Mouse (Mus musculus) embryo, embryonic 10 days (tissue): Measurements from ENCODE around the gene Tbcb.
"Not testable (repeated sequence)": the region's sequence is repeated elsewhere in the genome, so short reads cannot be mapped to it uniquely, and the experiment has no call there.

Experiments
- DNase-seq: peaks from one replicate; pipeline ENCODE4 v3.0.0-alpha.2; 2015; ENCODE audit warnings: low spot score

Gene Tbcb

GRCm38 (mm10) chr7:30222205-30222604 lies 9.9 kb downstream of the Tbcb start:
- DNase-seq, result no peak

DNA sequence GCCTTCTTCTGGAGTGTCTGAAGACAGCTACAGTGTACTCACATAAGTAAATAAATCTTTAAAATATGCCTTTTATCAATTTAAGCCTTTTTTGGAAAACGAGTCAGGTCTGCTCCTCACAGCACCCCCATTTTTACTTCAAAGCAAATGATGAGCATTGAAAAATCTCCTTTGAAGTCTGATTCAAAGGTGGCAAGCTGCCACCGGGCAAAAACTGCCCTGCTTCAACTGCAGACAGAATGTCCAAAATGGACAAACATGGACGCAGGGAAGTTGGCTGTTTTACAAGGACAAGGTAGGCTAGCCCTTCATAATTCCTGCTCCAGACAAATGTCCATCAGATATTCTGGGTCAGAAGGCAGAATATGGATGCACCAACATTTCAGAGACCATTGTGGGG lies 10.6 kb downstream of the Tbcb start:
- DNase-seq, result no peak

- DNase-seq, result no peak
Measured at GRCm38 (mm10) chr7:30220008-30220356, 12.1 kb downstream of the Tbcb start.

GRCm38 (mm10) chr7:30219293-30220007 lies 12.6 kb downstream of the Tbcb start:
- peak; percentile 79 for DNase-seq

DNA sequence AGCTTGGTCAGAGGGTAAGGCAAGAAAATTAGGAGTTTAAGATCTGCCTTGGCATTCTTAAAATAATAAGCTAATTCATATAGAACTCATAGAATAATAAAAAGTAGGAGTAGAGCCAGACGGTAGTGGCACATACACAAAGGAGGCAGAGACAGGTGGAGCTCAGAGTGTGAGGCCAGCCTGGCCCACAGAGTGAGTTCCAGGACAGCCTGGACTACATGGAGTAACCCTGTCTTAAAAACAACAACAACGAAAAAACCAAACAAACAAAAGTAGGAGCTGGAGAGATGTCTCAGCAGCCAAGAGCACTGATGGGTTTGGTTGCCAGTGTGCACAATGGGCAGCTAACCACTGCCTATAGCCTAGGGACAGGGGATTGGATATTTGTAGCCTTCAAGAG lies 14.8 kb downstream of the Tbcb start:
- no peak for DNase-seq

GRCm38 (mm10) chr7:30216723-30217151 lies 15.3 kb downstream of the Tbcb start:
- DNase-seq, result peak; percentile 97

- DNase-seq, result no peak
Measured at GRCm38 (mm10) chr7:30215875-30216274, 16.2 kb downstream of the Tbcb start.

- no peak for DNase-seq
Measured at GRCm38 (mm10) chr7:30213881-30214280, 18.2 kb downstream of the Tbcb start.

GRCm38 (mm10) chr7:30211025-30211424 lies 21.0 kb downstream of the Tbcb start:
- no peak for DNase-seq

- DNase-seq, result not testable (repeated sequence)
Measured at GRCm38 (mm10) chr7:30206364-30206763, 25.7 kb downstream of the Tbcb start.

- peak; percentile 85 for DNase-seq
Measured at GRCm38 (mm10) chr7:30205383-30205782, 26.7 kb downstream of the Tbcb start.

DNA sequence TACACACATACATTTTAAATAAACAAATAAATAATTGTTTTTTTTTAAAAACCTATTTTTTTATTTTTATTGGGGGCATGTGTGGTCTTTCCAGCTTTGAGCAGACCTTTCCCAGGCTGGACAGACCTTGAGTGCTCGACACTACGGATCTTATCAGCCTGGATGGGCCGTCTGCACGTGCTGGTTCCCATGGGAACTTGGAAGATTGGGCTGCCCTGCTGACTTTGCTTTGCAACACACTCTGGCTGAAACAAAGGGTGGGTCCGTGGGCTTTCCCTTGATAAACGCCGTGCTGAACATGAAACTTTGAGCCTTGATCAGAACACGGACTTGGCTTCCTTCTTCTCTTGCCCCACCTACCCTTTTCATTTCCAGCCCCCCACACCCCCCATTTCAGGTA lies 27.7 kb downstream of the Tbcb start:
- DNase-seq, result peak; percentile 34

GRCm38 (mm10) chr7:30202895-30203690 lies 29.0 kb downstream of the Tbcb start:
- no peak for DNase-seq

GRCm38 (mm10) chr7:30200661-30201060 lies 31.4 kb downstream of the Tbcb start:
- DNase-seq, result not testable (repeated sequence)

DNA sequence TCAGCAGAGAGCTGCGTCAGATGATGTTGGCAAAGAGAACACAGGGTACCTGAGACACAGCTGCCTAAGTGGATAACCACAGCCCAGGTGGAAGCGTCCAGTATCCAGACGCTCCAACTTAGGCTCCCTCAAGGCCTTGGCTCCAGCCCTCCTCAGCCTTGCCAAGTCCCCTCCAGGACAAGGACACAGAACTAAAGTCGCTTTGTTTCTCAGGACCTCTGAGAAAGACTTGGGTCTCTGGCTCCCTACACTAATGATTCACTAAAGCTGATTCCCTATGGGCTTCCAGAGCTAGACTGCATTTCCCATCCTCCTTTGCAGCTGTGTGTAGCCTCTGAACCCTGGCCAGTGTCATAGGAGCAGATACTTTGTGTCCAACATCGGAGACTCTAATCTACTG lies 31.9 kb downstream of the Tbcb start:
- DNase-seq, result no peak

- DNase-seq, result no peak
Measured at GRCm38 (mm10) chr7:30199498-30200139, 32.5 kb downstream of the Tbcb start.

DNA sequence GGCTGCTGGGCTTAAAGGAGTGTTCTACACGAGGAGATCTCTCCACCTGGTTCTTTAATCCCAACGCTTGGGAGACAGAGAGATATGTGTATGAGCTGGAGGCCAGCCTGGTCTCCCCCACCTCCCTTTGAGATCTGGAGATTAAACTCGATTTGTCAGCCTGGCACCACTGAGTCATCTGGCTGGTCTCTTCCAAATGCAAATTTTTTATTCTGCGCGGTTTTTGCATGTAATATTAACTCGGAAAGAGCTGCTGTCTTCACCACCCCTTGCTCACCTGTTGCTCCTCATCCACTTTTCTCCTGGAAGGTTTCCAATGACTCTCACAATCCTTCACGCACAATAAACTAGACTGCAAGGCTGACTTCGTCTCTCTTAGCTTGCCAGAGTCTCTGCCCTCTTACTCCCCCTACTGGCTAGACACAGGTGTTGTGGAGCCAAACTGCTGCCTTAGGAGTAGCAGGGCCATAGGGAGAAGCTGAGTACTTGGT lies 33.5 kb downstream of the Tbcb start, which contains the start of gene Capns1:
Gene Capns1 (minus strand): TSS at position 331 of the 491 bp plus-strand sequence.
- DNase-seq, result peak; percentile 93

DNA sequence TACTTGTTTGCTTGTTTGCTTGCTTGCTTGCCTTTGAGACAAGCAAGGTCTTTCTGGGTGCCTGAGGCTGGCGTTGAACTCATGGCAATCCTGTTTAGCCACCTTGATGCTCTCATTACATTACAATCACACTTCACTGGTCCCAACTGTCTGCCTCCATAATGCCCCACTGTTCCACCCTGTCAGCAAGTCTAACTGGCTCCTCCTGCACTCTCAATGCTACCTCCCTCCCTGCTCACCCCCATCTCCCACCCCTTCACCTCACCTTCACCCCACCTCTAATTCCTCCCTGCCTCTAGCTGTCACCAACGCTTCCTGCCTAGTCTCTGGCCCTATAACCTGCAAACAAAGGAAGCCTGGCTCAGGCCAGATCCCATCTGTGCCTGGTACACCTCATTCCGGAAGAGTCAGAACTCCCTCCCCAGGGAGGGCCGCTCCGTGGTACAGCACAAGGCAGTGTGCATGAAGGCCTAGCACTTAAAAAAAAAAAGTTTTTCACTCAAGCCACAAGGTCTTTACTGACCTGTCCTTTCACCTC lies 34.4 kb downstream of the Tbcb start:
- no peak for DNase-seq

DNA sequence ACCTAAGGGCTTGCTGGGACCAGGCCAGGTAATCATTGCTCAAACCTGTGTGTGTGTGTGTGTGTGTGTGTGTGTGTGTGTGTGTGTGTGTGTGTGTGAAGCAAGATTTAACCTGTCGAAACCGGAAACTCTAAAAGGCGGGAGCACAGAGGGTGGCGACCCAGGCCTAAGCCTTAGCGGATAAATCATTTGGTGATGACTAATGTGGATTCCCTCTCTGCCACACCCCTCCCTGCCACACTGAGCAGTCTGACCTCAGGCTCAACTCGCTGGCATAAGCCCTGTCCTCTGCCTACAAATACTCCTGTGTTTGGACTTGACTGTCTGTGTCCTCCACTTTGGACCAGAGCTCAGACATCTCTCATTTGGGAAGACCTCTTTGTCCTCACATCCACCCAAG lies 35.9 kb downstream of the Tbcb start:
- DNase-seq, result no peak

GRCm38 (mm10) chr7:30195461-30195860 lies 36.6 kb downstream of the Tbcb start:
- DNase-seq, result no peak

DNA sequence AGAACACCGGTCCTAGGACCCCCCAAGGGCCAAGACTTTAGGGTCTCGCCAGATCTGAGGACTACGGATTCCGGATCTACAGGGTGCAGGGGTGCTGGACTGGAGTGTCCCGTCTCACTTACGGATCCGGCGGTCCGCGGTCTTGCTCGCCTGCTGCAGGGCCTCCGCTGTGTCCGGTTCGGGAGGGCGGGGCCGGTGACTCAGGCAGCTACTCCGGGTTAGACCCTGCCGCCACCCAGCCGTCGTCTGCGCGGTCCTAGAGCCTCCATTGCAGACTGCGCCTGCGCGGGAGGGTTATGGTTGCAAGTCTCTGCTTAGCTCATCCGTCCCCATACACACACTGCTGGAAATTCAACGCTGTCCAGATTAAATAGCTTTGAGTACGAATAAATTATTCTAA lies 37.2 kb downstream of the Tbcb start:
- peak; percentile 98 for DNase-seq

GRCm38 (mm10) chr7:30194101-30194831 lies 37.8 kb downstream of the Tbcb start:
- DNase-seq, result peak; percentile 43
